Mouse (Mus musculus): Measurements from ENCODE around the gene Gprc5b.

GRCm38 (mm10) chr7:118979708-118980107 lies 15.3 kb downstream of the Gprc5b start:
- TF ChIP-seq CTCF (IDR thresholded peaks at IDR 0.05; ENCODE audit: low read depth) (no peak), EP300 (optimal IDR thresholded peaks at IDR 0.05) (no peak)

Data from stomach, postnatal 0 days (tissue).